Mouse (Mus musculus) forebrain, embryonic 11.5 days (tissue): ENCODE measurements around the gene Btd. TPM values are rescaled to one million over a fixed set of nuclear protein-coding genes. Genes with fewer than 3 reads are reported as not detected.

Experiments used
- ATAC-seq: fragments of 200-750 bp; cut with Nextera tagmentation; replicated peaks from 2 replicates; pipeline ENCODE4 v1.8.0; 2017; ENCODE audit warnings: moderate TSS enrichment; ENCODE audit not compliant: low FRiP score
- DNase-seq: peaks from one replicate; pipeline ENCODE4 v3.0.0-alpha.2; 2017; ENCODE audit warnings: low spot score
- H3K27ac ChIP-seq: fragments of 300-500 bp; sonication (generic); 2 replicates; pipeline ENCODE4 v1.5.1; 2014; ENCODE audit warnings: low read depth, low read length
- H3K27me3 ChIP-seq: fragments of 300-500 bp; sonication (generic); 2 replicates; pipeline ENCODE4 v1.6.1; 2014; ENCODE audit warnings: mild to moderate bottlenecking, low read length, mixed read lengths; ENCODE audit not compliant: control insufficient read depth, insufficient read depth
- H3K36me3 ChIP-seq: fragments of 300-500 bp; sonication (generic); 2 replicates; pipeline ENCODE4 v1.6.1; 2014; ENCODE audit warnings: mild to moderate bottlenecking, low read length, moderate library complexity, mixed read lengths; ENCODE audit not compliant: control insufficient read depth, insufficient read depth
- H3K4me1 ChIP-seq: fragments of 300-500 bp; sonication (generic); replicated peaks from 2 replicates; pipeline ENCODE4 v1.6.1; 2014; ENCODE audit warnings: low read length, mixed read lengths; ENCODE audit not compliant: control insufficient read depth, insufficient read depth
- H3K4me2 ChIP-seq: fragments of 300-500 bp; sonication (generic); 2 replicates; pipeline ENCODE4 v1.6.1; 2014; ENCODE audit warnings: low read depth, mild to moderate bottlenecking, low read length, moderate library complexity, mixed read lengths; ENCODE audit not compliant: severe bottlenecking
- H3K4me3 ChIP-seq: fragments of 300-500 bp; sonication (generic); 2 replicates; pipeline ENCODE4 v1.5.1; 2014; ENCODE audit warnings: low read depth, low read length
- H3K9ac ChIP-seq: fragments of 300-500 bp; sonication (generic); 2 replicates; pipeline ENCODE4 v1.6.1; 2014; ENCODE audit warnings: low read length
- H3K9me3 ChIP-seq: fragments of 300-500 bp; sonication (generic); 2 replicates; pipeline ENCODE4 v1.6.1; 2016; ENCODE audit warnings: low read length, mixed read lengths; ENCODE audit not compliant: control insufficient read depth
- WGBS: fragments of 180-500 bp; shearing (Covaris S2); extraction: QIAGEN DNeasy Blood & Tissue Kit; methylation state at CpG from one replicate; pipeline ENCODE4 v1.1.7; 2014; 5-methylcytosine and 5-hydroxymethylcytosine counted together
- polyA plus RNA-seq: library from polyadenylated mRNA; unstranded; fragments of >200 nt; fragmentation: Nextera tagmentation; extraction: Ambion mirVana; gene quantifications from 2 replicates; pipeline ENCODE4 v1.2.1, GENCODE M21; 2014

Btd gene
- polyA plus RNA-seq, 1 experiment from 2014 or later: 13.4 TPM

GRCm38 (mm10) chr14:31696985-31697303 is 56.1 kb downstream of the Btd start:
- H3K9me3 ChIP-seq: no peaks in the 10 kb centered on the region
- H3K9ac ChIP-seq: no peak overlapping the region
- H3K27ac ChIP-seq: no peak overlapping the region
- no peaks in the 10 kb centered on the region for H3K4me1 ChIP-seq
- ATAC-seq (no peak), DNase-seq (no peak)
- H3K27me3 ChIP-seq: no peaks in the 10 kb centered on the region
- H3K36me3 ChIP-seq: no peaks in the 10 kb centered on the region; the same call in 1 of the 2 replicates
- H3K4me2 ChIP-seq: no peak overlapping the region
- no peak overlapping the region for H3K4me3 ChIP-seq
- WGBS: 79% methylated on average over 3 of the region's 3 CpGs

DNA sequence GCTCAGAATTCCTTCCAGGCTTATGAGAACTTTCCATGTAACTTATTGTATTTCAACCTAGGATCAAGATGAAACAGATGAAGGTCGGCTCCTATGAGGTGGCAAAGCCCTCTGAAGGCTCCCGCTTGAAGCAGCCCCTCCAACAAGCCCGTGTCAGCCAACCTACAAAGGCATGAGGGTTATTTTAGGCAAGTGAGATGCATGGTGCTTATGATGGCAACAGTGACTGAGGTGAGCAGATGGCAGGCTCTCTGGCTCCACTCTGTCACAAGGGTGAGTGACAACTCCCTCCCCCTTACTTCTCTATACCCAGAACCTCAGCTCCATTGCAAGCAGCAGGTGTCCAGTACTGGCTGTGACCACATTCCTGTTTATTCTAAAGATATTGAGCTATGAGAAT is 56.5 kb downstream of the Btd start:
- Histone ChIP-seq H3K36me3 (no peaks in the 10 kb centered on the region; the same call in 1 of the 2 replicates), H3K27ac (no peak overlapping the region), H3K9me3 (no peaks in the 10 kb centered on the region), H3K27me3 (no peaks in the 10 kb centered on the region), H3K4me2 (no peak overlapping the region), H3K9ac (no peak overlapping the region), H3K4me1 (no peaks in the 10 kb centered on the region), H3K4me3 (no peak overlapping the region)
- no peak for DNase-seq
- WGBS: 96% methylated on average over 3 of the region's 3 CpGs
- ATAC-seq: no peak

DNA sequence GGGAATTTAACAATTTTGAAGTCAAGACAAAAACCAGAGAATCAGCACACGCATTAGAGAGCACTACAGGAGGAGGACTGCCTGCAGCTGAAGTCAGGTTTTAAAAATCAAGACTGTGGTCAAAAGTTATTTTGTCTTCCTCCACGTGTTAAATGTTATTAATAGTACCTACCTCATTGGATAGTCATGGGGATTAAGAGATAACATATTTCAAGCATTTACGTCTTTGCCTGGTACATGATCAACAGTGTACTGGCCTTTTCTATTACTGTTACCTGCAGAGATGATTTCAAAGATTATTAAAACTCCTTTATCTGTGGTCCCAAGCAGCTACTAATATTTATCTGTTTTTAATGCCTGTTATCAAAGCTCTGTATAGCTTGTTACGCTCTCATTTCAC is 56.9 kb downstream of the Btd start:
- H3K36me3 ChIP-seq: no peaks in the 10 kb centered on the region; the same call in 1 of the 2 replicates

DNA sequence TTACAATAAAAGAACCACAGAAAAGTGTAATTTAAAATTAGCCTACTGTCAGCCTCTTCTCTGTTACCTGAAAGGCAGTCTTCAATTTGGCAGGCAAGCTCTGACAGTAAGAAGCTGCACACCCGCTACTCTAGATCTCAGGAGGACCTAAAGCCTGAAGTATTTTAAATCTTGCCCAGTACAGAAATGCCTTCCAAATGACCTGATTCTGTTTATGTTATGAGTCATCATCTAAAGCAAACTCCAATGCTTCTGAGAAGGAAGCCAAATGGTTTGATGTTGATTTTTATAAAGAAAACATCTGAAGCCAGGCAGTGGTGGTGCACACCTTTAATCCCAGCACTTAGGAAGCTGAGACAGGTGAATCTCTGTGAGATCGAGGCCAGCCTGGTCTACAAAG is 59.5 kb downstream of the Btd start:
- H3K27ac ChIP-seq: no peak overlapping the region
- no peak for ATAC-seq

More for the DNA sequence above, 56.9 kb downstream of the Btd start:
- Histone ChIP-seq H3K4me1 (no peaks in the 10 kb centered on the region), H3K27me3 (no peaks in the 10 kb centered on the region), H3K9ac (no peak overlapping the region), H3K4me3 (no peak overlapping the region), H3K27ac (no peak overlapping the region), H3K9me3 (no peaks in the 10 kb centered on the region), H3K4me2 (no peak overlapping the region)
- no peak for DNase-seq
- no peak for ATAC-seq
- WGBS: 90% methylated on average over 4 of the region's 4 CpGs

GRCm38 (mm10) chr14:31709343-31709742 is 68.5 kb downstream of the Btd start:
- Histone ChIP-seq H3K27me3 (no peaks in the 10 kb centered on the region), H3K9me3 (no peaks in the 10 kb centered on the region), H3K4me1 (no peaks in the 10 kb centered on the region), H3K36me3 (peaks cover 9% of the 10 kb centered on the region; the same call in 1 of the 2 replicates), H3K27ac (no peak overlapping the region), H3K4me3 (no peak overlapping the region), H3K4me2 (no peak overlapping the region), H3K9ac (no peak overlapping the region)
- WGBS: 82% methylated on average over 1 of the region's 1 CpGs
- ATAC-seq (no peak), DNase-seq (no peak)

More for the DNA sequence above, 59.5 kb downstream of the Btd start:
- Histone ChIP-seq H3K36me3 (peaks cover 5% of the 10 kb centered on the region; the same call in 1 of the 2 replicates), H3K9me3 (no peaks in the 10 kb centered on the region), H3K4me3 (no peak overlapping the region), H3K27me3 (no peaks in the 10 kb centered on the region), H3K9ac (no peak overlapping the region), H3K4me2 (no peak overlapping the region), H3K4me1 (no peaks in the 10 kb centered on the region)
- no peak for DNase-seq
- WGBS: 87% methylated on average over 2 of the region's 2 CpGs

DNA sequence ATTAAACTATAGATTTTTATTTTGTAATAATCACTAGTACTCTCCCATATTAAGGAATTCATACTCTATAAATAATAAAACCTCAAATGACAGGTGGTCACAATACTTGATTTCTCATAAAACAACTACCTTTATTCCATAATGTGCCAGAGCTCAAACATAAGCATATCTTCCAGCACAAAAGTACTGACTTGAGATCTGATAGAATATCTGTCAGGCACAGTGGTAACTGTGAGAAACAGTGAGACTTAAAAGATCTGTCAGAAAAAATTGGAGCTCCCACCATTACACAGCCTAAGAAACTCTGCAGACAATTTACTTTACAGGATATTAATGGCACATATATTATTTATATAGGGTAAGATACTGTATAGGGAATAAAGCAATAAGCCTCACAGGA is 74.8 kb downstream of the Btd start:
- H3K9ac ChIP-seq: no peak overlapping the region
- H3K4me1 ChIP-seq: no peaks in the 10 kb centered on the region
- H3K27me3 ChIP-seq: no peaks in the 10 kb centered on the region
- no peaks in the 10 kb centered on the region for H3K9me3 ChIP-seq
- no peak for DNase-seq
- H3K4me3 ChIP-seq: no peak overlapping the region
- H3K27ac ChIP-seq: no peak overlapping the region
- H3K36me3 ChIP-seq: peaks cover 4% of the 10 kb centered on the region; the same call in 1 of the 2 replicates
- no peak for ATAC-seq
- H3K4me2 ChIP-seq: no peak overlapping the region

- Histone ChIP-seq H3K9ac (no peak overlapping the region), H3K4me1 (no peaks in the 10 kb centered on the region), H3K27me3 (no peaks in the 10 kb centered on the region), H3K4me2 (no peak overlapping the region), H3K27ac (no peak overlapping the region), H3K36me3 (peaks cover 4% of the 10 kb centered on the region; the same call in 1 of the 2 replicates), H3K4me3 (no peak overlapping the region), H3K9me3 (no peaks in the 10 kb centered on the region)
- ATAC-seq: no peak
- DNase-seq: no peak
- 96% methylated on average over 5 of the region's 5 CpGs for WGBS
Observed at GRCm38 (mm10) chr14:31717360-31717759, 76.5 kb downstream of the Btd start.

Other genes starting within 250 kb of the Btd start
- 15.8 and 17.4 TPM in 2 replicates for gene Sh3bp5, start 204.9 kb upstream of the Btd start, polyA plus RNA-seq
- gene Eaf1, start 146.6 kb upstream of the Btd start, polyA plus RNA-seq: 24.7 and 25.7 TPM in 2 replicates
- 85.0 and 89.8 TPM in 2 replicates for gene Mettl6, start 146.0 kb upstream of the Btd start, polyA plus RNA-seq
- gene Colq, start 49.7 kb upstream of the Btd start, polyA plus RNA-seq: 0.09 TPM in 1 of 2 replicates, not detected in the other
- not detected in 2 replicates for gene Gm49387, start 150 bp upstream of the Btd start, polyA plus RNA-seq
- gene Hacl1, start 258 bp downstream of the Btd start, polyA plus RNA-seq: 6.9 and 9.4 TPM in 2 replicates
- 13.8 and 14.1 TPM in 2 replicates for gene Ankrd28, start 189.6 kb downstream of the Btd start, polyA plus RNA-seq